Mouse (Mus musculus) neutrophil, adult 59 days (primary cell): ENCODE measurements around the gene Ildr2. TPM values are rescaled to one million over a fixed set of nuclear protein-coding genes. Genes with fewer than 3 reads are reported as not detected.

Source experiments
- total RNA-seq, 2 experiments: library from RNA; stranded (reverse); gene quantifications; 1 replicate in 1 of 2; 2 replicates in 1 of 2; pipeline ENCODE4 v1.2.4; 2023

Ildr2 gene
- under 1 TPM in 1 of 2 experiments, not detected in 1; 0.11 TPM for total RNA-seq

DNA sequence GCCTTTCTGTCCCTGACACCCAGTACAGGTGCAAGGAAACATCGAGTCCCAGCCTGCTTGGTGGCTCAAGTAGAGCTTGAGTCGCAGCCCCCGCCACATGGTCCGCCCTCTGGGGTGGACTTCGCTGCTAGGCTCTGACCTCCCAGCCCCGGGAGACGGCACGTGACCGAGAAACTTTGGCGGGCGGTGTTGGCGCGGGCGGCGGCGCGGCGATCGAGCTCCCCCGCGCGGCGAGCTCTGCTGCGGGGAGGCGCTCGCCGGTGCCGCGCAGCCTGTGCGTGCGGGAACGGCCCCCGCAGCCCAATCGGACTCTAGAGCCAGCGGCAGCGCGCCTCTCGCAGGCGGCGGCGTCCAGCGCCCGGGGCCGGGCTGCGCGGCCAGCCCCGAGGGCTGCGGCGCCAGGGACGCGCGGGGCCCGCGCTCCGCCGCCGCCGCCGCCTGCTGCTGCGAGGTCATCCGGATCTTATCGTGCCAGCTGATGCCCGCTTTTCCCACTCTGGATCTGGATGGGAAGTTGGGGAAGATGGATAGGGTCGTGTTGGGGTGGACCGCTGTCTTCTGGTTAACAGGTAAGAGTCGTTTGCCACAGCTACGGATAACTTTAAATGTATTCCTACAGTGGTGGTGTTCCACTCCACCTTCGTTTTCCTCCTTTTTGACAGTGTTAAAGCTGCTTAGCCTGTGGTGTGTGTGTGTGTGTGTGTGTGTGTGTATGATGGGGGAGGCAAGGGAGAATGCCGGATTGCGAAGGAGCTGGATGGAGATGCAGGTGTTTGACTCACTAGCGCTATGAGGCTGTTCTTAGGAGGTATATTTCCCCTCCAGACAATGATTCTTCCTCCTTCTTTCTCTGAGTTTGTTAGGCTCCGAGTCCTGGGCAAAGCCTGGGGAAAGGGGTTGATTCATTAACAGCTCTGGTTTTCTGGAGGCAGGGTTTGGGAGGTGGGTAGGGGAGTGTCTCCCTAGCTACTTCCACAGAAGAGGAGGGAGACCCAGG is at the start of gene Ildr2:
Ildr2 (plus strand) TSS at position 242 of the 997 bp plus-strand sequence.

DNA sequence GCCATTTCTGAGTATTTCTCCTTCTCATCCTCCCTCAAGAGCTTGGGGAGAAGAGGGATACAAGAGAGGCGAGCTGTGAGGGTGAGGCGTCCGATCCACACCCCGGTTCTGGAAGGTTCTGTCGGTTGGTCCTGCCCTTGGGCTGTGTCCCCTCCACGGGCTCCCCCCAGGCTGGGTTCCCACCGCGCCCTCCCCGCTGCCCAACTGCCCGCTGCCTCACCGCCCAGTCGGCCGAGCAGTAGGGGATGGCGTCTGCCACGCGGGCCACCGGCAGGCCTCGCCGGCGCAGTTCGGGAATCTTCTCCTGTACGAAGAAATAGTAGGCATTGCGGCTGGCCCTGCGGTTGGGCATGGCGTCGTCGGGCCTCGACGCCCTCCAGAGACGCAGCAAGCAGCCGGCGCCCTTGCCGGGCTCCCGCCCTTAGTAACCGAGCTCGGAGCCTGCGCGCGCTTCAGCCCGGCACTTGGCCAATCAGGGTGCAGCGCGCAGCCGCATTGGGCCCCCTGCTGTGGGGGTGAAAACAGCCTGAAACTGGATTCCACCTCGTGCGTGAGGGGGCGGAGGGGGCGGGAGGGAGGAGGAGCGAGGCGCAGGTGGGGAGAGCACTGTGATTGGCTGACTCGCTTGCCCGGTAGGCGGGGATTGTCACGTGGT is 15.5 kb upstream of the Ildr2 start, which contains the start of gene Mael:
Mael (minus strand) TSS at position 433 of the 655 bp plus-strand sequence.

Other genes starting within 250 kb of the Ildr2 start
- gene Dusp27, start 126.2 kb upstream of the Ildr2 start, total RNA-seq: not detected
- not detected for gene Gpa33, start 123.9 kb upstream of the Ildr2 start, total RNA-seq
- not detected for gene Mael, start 15.4 kb upstream of the Ildr2 start, total RNA-seq
- gene Tada1, start 125.0 kb downstream of the Ildr2 start, total RNA-seq: 10 to 100 TPM; 20.0 to 24.9 TPM
- 1 to 10 TPM; 2.8 to 4.5 TPM for gene Pogk, start 155.7 kb downstream of the Ildr2 start, total RNA-seq
- not detected for gene Gm4846, start 243.4 kb downstream of the Ildr2 start, total RNA-seq